Mouse (Mus musculus) adrenal gland, postnatal 10 days (tissue): ENCODE results near the gene Tapt1. TPM values are rescaled to one million over a fixed set of nuclear protein-coding genes. Genes with fewer than 3 reads are reported as not detected.

Experiments used
- DNase-seq: peaks from one replicate; pipeline ENCODE4 v3.0.0; 2021; ENCODE audit warnings: mixed read lengths
- total RNA-seq, 2 experiments: library from RNA; stranded (reverse); gene quantifications; 2 replicates each; pipeline ENCODE4 v1.2.3; 2021

Gene Tapt1
- total RNA-seq, 2 experiments from 2014 or later: 41.4 to 42.0 TPM

DNA sequence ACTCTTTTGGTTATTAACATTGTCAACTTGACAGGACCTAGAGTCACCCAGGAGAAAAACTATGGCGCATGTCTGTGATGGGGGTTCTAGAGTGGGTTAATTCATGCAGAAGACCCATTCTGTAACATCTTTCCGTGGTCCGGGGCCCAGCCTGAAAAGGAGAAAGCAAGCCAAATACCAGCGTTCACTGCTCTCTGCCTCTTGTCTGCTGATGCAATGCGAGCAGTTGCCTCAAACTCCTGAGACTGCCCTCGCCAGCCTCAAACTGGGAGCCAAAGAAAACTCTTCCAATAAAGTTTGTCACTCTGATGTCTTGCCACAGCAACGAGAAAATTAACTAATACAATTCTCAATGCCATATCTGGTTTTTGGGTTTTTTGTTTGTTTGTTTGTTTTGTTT, 8.2 kb upstream of the Tapt1 start:
- DNase-seq: peak; percentile 32

GRCm38 (mm10) chr5:44233933-44234332, 7.5 kb upstream of the Tapt1 start:
- DNase-seq: no peak

DNA sequence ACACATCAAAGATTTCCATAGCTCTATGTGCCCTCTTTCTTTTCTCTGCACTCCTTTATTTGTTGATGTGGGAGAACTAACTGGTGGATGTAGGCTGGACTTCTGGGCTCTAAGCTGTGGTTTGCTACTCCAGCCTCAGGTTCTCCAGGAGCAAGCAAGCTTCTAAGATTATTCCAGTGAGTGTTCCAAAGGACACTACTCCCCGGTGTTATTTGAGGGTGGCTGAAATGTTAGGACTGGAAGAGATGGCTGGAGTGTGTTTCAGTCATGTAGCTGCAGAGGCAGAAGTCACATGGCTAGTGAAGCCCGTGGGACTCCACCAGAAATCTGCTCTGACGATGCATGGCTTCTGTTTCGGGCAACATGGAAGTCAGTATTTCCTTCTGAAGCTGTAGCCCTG, 2.3 kb upstream of the Tapt1 start:
- DNase-seq: no peak

- no peak for DNase-seq
These were observed 1.9 kb upstream of the Tapt1 start for GRCm38 (mm10) chr5:44228323-44228722.

- DNase-seq: no peak
These were observed 1.0 kb upstream of the Tapt1 start for GRCm38 (mm10) chr5:44227462-44227840.

DNA sequence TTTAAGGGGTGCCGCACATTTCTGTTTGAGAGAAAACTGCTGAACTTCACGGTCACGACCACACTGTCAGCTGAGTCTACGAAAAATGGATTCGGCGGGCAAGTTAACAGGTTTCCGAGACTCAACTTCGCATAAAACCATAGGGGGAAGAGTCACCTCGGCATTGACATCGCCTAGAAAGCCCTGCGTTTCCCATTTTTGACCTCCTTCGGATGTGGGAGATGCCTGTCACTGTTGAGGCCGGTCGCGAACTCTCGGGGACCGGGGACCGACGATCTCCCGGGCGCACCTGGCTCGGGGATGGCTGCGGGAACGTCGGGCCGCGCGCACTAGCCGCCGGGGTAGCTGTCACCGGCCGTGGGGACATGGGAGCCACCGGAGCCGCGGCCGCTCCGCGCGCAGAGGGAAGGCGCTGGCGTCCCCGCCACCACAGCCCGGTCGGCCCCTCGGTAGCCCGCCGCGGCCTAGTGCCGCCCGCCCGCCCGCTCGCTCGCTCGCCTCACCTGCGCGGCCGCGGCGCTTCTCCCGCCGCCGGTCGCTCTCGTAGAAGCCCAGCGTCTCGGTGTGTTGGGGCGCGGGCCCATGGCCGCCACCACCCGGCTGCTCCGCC, 410 bp downstream of the Tapt1 start:
- DNase-seq: peak; percentile 55

GRCm38 (mm10) chr5:44224916-44225600, 1.4 kb downstream of the Tapt1 start:
- no peak for DNase-seq

GRCm38 (mm10) chr5:44224251-44224650, 2.2 kb downstream of the Tapt1 start:
- DNase-seq: peak; percentile 43

- DNase-seq: peak; percentile 20
These were observed 3.0 kb downstream of the Tapt1 start for GRCm38 (mm10) chr5:44223341-44223881.

DNA sequence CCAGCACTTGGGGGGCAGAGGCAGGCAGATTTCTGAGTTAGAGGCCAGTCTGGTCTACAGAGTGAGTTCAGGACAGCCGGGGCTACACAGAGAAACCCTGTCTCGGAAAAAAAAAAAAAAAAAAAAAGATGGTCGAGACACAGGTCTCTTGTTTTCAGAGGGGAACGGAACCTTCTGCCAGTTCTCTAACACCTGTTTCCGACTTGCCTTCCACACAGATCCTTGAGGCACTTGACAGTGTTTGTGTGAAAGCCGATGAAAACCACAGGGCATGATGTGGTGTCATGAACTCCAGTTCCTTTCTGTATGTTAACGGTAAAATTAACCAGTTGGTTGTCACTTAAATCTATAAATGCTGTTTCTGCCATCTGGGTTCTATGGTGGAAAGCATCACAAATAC, 6.0 kb downstream of the Tapt1 start:
- DNase-seq: no peak

- no peak for DNase-seq
These were observed 6.6 kb downstream of the Tapt1 start for GRCm38 (mm10) chr5:44219871-44220270.

- no peak for DNase-seq
These were observed 7.9 kb downstream of the Tapt1 start for GRCm38 (mm10) chr5:44218483-44218882.

DNA sequence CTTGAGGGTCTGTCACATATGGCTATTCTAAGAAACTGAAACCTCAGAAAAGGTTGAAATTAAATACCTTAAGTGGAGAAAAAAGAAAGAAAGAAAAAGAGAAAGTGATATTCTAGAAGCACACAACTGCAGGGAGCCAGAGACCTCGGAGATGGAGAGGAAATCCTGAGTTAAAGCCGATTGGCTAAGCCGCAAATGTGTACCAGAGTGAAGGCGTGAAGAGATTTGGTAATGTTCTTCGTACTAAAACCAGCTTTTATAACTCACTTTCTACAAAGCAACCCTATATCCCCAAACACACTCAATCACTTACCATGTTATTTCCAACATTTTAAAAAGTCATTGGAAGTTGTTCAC, 8.8 kb downstream of the Tapt1 start:
- no peak for DNase-seq

GRCm38 (mm10) chr5:44217041-44217684, 9.3 kb downstream of the Tapt1 start:
- DNase-seq: no peak

DNA sequence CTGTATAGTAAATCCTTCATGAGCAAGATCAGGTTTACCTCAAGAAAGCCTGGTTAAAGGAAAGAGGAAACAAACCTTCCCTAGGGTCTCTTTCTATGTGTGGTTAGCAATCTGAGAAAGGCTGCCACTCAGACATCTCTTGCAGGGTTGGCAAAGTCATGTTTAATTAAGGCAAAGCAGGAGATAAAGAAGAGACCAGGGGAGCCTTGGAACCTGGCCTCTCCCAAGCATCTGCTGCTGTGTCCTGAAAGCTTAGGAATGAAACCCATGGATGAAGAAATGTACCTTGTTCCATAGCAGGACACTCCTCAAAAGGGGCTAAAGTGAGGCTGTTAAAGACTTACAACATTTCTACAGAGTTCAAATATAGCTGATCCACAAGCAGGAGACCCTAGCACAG, 11.3 kb downstream of the Tapt1 start:
- DNase-seq: no peak

DNA sequence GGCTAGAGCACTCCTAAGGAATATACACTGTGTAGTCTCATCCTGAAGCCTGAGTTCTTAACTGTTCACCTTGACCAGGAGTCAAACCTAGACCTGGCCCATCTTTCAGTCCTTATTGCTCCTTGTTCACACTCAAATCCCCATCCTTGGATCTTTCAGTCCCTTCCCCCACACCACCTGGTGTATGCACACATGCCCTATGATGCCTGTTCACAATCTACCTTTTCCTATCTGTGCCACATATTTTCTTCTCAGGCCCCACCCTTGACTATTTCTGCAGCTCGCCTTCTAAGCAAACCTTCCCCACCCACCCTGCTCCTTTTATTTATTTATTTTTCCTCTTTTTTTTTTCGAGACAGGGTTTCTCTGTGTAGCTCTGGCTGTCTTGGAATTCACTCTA, 12.4 kb downstream of the Tapt1 start:
- DNase-seq: no peak

- DNase-seq: no peak
These were observed 13.0 kb downstream of the Tapt1 start for GRCm38 (mm10) chr5:44213391-44213790.

GRCm38 (mm10) chr5:44211818-44212465, 14.5 kb downstream of the Tapt1 start:
- DNase-seq: no peak

DNA sequence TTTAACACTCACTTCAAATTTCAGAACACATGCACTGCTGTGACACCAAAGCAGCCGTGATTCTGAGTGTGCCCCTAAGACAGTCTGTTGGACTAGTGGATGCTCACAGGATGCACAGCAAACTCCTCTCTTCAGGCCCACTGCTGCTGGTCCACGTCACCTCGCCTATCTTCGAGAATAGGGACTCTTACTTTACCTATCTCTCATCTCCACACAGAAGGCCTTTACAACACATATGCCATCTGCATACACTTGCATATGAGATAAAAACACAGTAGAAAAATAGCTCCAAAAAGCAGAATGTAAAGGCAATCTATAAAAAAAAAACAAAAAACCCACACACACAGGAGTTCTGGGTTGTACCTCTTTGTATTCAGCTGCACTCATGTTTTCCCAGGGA, 19.1 kb downstream of the Tapt1 start:
- DNase-seq: no peak

DNA sequence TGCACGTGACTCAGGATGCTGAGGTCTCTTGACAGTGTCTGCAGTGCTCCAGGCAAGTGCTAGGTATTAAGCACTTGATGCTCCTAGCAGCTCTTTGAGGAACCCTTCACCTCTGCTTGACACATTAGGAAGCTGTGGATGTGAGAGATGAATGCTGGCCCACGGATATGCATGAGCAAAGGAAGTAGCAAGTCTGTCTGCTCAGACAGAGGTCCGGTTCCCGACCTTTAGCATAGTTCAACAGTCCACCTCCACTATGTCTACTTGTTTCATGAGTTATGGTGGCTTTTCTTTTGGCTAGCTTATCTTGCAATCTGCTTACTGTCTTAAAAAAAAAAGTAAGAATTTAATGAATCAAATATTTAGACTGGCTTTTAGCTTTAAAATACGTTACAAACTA, 19.8 kb downstream of the Tapt1 start:
- no peak for DNase-seq

GRCm38 (mm10) chr5:44203410-44203809, 23.0 kb downstream of the Tapt1 start:
- DNase-seq: peak; percentile 35

GRCm38 (mm10) chr5:44201665-44202064, 24.8 kb downstream of the Tapt1 start:
- DNase-seq: no peak

DNA sequence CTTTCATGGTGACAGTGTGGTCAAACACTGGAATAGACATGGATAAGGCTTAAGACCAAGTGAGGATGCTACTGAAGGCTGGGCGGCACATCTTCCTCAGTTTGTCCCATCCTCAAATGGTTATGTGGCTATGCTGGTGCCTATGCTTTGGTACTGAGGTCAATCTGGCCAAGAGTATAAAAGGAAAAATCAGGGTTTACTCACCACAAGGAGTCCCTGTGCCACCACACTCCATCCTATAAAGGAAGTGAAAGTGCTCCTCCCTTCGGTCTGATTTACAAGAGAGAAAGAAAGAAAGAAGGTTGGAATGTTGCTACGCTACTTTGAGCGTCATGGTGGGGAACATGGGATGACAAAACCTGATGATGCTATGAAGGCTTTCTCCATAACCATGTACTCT, 27.3 kb downstream of the Tapt1 start:
- no peak for DNase-seq
